Mouse (Mus musculus): Measurements from ENCODE around the gene Cabp4. TPM values are rescaled to one million over a fixed set of nuclear protein-coding genes. Genes with fewer than 3 reads are reported as not detected.

Gene Cabp4
- polyA plus RNA-seq, 1 experiment from 2014 or later, result 0.22 TPM

DNA sequence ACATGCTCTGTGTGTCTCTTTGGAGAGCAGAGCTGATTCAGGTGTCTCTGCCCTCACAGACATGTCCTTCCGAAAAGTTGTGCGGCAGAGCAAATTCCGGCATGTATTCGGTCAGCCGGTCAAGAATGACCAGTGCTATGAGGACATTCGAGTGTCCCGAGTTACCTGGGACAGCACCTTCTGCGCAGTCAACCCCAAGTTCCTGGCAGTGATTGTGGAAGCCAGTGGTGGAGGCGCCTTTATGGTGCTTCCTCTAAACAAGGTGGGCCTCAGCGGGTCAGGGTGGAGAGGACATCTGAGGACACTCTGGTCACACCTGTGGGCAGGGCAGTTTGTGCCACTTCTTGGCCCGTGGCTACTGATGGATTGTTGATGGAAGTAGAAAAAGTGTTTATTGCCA is 5.5 kb upstream of the Cabp4 start:
- ATAC-seq, result no peak
- no peaks in the 10 kb centered on the region for H3K27me3 ChIP-seq (replicated peaks; ENCODE audit: control insufficient read depth, insufficient read depth, low read length)
- H3K4me2 ChIP-seq (ENCODE audit: low read length), result peak overlapping the region; percentile 96
- peak overlapping the region; percentile 88 for H3K4me3 ChIP-seq (replicated peaks; ENCODE audit: low read length)
- peaks cover 6% of the 10 kb centered on the region; the same call in 1 of the 2 replicates for H3K36me3 ChIP-seq (ENCODE audit: control insufficient read depth, insufficient read depth)
- peaks cover 22% of the 10 kb centered on the region for H3K4me1 ChIP-seq (replicated peaks; ENCODE audit: control insufficient read depth, insufficient read depth, low read length)
- 89% methylated on average over 11 of the region's 11 CpGs for WGBS
- peak overlapping the region; percentile 91 for H3K9ac ChIP-seq (replicated peaks; ENCODE audit: low read depth, low read length)
- no peak overlapping the region; the same call in 1 of the 2 replicates for H3K27ac ChIP-seq (ENCODE audit: low read length)
- H3K9me3 ChIP-seq (ENCODE audit: control insufficient read depth, low read length), result no peaks in the 10 kb centered on the region

DNA sequence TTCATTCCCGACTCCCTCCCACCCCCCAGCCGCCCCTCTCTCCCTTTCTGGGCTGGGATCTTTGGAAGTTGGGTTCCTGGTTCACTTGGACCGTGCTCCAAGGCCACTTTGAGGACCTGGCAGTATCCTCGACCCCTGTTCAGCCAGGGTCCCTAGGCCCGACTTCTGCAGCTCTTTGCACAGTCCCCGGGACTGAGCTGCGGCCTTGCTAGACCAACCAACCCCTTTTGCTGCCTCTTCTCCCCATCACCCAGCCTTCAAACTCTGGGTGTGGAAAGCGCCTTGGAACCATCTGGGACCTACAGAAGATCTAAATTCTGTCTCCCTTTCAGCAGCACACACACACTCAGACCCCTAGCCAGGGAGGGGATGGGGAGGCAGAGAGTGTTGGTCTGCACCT is 5.0 kb upstream of the Cabp4 start:
- peaks cover 6% of the 10 kb centered on the region; the same call in 1 of the 2 replicates for H3K36me3 ChIP-seq (ENCODE audit: control insufficient read depth, insufficient read depth)
- peak; percentile 18 for ATAC-seq
- no peaks in the 10 kb centered on the region for H3K27me3 ChIP-seq (replicated peaks; ENCODE audit: control insufficient read depth, insufficient read depth, low read length)
- WGBS, result 2% methylated on average over 8 of the region's 8 CpGs
- peak overlapping the region; percentile 63 for H3K27ac ChIP-seq (ENCODE audit: low read length)
- H3K4me2 ChIP-seq (ENCODE audit: low read length), result peak overlapping the region; percentile 96
- H3K9me3 ChIP-seq (ENCODE audit: control insufficient read depth, low read length), result no peaks in the 10 kb centered on the region
- H3K9ac ChIP-seq (replicated peaks; ENCODE audit: low read depth, low read length), result peak overlapping the region; percentile 91
- H3K4me3 ChIP-seq (replicated peaks; ENCODE audit: low read length), result peak overlapping the region; percentile 88
- peaks cover 22% of the 10 kb centered on the region for H3K4me1 ChIP-seq (replicated peaks; ENCODE audit: control insufficient read depth, insufficient read depth, low read length)

- peak within 1 kb of the TSS; percentile 63 for H3K27ac ChIP-seq (ENCODE audit: low read length)
- peak within 1 kb of the TSS; percentile 91 for H3K9ac ChIP-seq (replicated peaks; ENCODE audit: low read depth, low read length)
- no peaks in the 10 kb centered on the region for H3K27me3 ChIP-seq (replicated peaks; ENCODE audit: control insufficient read depth, insufficient read depth, low read length)
- H3K4me2 ChIP-seq (ENCODE audit: low read length), result peak within 1 kb of the TSS; percentile 96
- H3K4me1 ChIP-seq (replicated peaks; ENCODE audit: control insufficient read depth, insufficient read depth, low read length), result peaks cover 22% of the 10 kb centered on the region
- under 1% methylated on average over 31 of the region's 33 CpGs for WGBS
- H3K9me3 ChIP-seq (ENCODE audit: control insufficient read depth, low read length), result no peaks in the 10 kb centered on the region
- peak within 1 kb of the TSS; percentile 88 for H3K4me3 ChIP-seq (replicated peaks; ENCODE audit: low read length)
- H3K36me3 ChIP-seq (ENCODE audit: control insufficient read depth, insufficient read depth), result peaks cover 6% of the 10 kb centered on the region; the same call in 1 of the 2 replicates
- peak; percentile 95 for ATAC-seq
These were observed 4.6 kb upstream of the Cabp4 start, which contains the start of gene Coro1b for GRCm38 (mm10) chr19:4148491-4148806. Coro1b (plus strand) TSS chr19:4148619.

- WGBS, result 38% methylated on average over 9 of the region's 9 CpGs
These were observed 4.1 kb upstream of the Cabp4 start for GRCm38 (mm10) chr19:4147782-4148490.

DNA sequence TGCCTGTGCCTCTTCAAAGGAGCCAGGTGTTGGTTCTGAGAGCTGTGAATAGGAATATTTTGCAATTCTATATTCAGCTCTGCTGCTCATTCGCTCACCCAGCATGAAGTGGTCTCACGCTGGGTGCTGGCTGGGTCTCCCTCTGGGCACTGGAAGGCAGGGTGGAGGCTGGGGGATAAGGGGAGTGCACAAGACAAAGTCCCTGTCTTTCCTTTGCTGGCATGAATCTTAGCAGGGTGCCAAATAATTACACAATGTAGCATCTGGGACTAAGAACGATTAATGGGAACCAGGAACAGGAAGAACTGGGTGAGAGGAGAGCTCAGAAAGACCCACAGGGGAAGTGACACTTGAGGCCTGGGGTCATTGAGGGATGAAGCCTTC is 3.2 kb upstream of the Cabp4 start:
- 35% methylated on average over 3 of the region's 3 CpGs for WGBS
- no peak for ATAC-seq
- H3K9ac ChIP-seq (replicated peaks; ENCODE audit: low read depth, low read length), result no peak overlapping the region
- peaks cover 6% of the 10 kb centered on the region; the same call in 1 of the 2 replicates for H3K36me3 ChIP-seq (ENCODE audit: control insufficient read depth, insufficient read depth)
- H3K9me3 ChIP-seq (ENCODE audit: control insufficient read depth, low read length), result no peaks in the 10 kb centered on the region
- H3K27ac ChIP-seq (ENCODE audit: low read length), result no peak overlapping the region
- no peaks in the 10 kb centered on the region for H3K27me3 ChIP-seq (replicated peaks; ENCODE audit: control insufficient read depth, insufficient read depth, low read length)
- no peak overlapping the region for H3K4me3 ChIP-seq (replicated peaks; ENCODE audit: low read length)
- no peak overlapping the region for H3K4me2 ChIP-seq (ENCODE audit: low read length)
- peaks cover 22% of the 10 kb centered on the region for H3K4me1 ChIP-seq (replicated peaks; ENCODE audit: control insufficient read depth, insufficient read depth, low read length)

More at GRCm38 (mm10) chr19:4147782-4148490, 4.1 kb upstream of the Cabp4 start:
- peak; percentile 5 for ATAC-seq
- H3K36me3 ChIP-seq (ENCODE audit: control insufficient read depth, insufficient read depth), result peaks cover 6% of the 10 kb centered on the region; the same call in 1 of the 2 replicates
- peaks cover 22% of the 10 kb centered on the region for H3K4me1 ChIP-seq (replicated peaks; ENCODE audit: control insufficient read depth, insufficient read depth, low read length)
- peak overlapping the region; percentile 91 for H3K9ac ChIP-seq (replicated peaks; ENCODE audit: low read depth, low read length)
- no peaks in the 10 kb centered on the region for H3K27me3 ChIP-seq (replicated peaks; ENCODE audit: control insufficient read depth, insufficient read depth, low read length)
- no peaks in the 10 kb centered on the region for H3K9me3 ChIP-seq (ENCODE audit: control insufficient read depth, low read length)
- H3K4me2 ChIP-seq (ENCODE audit: low read length), result peak overlapping the region; percentile 96
- H3K27ac ChIP-seq (ENCODE audit: low read length), result peak overlapping the region; percentile 28; the same call in 1 of the 2 replicates
- H3K4me3 ChIP-seq (replicated peaks; ENCODE audit: low read length), result peak overlapping the region; percentile 88

DNA sequence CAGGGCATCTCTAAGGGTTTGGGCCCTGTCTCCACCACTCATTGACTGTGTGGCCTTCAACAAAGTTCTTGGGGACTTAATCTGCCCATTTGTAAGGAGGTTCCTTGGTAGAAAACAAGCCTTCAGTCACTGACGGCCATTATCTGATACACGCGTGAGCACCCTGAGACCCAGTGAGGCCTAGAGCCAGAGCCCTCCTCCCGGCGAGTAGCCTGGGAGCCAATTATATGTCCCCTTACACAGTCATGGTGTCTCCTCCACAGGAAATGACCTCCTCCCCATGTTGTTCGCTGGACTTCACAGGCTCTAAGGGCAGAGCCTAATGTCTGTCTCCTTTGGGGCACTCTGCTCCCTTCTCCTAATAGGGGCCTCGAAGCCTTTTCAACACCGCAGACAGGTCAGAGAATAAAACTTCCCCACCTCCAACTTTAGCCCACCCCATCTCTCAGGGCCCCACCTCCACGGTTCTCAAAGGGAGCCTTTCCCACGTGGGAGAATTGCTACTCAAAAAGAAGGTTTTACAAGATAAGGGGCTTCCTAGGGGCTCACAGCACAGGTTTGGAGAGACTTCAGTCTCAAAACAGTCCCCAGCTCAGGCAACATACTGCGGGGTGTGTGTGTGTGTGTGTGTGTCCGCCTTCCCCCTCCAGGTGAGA is 2.7 kb upstream of the Cabp4 start:
- WGBS, result 68% methylated on average over 12 of the region's 12 CpGs
- peaks cover 22% of the 10 kb centered on the region for H3K4me1 ChIP-seq (replicated peaks; ENCODE audit: control insufficient read depth, insufficient read depth, low read length)
- H3K9me3 ChIP-seq (ENCODE audit: control insufficient read depth, low read length), result no peaks in the 10 kb centered on the region
- no peaks in the 10 kb centered on the region for H3K27me3 ChIP-seq (replicated peaks; ENCODE audit: control insufficient read depth, insufficient read depth, low read length)
- no peak overlapping the region for H3K4me3 ChIP-seq (replicated peaks; ENCODE audit: low read length)
- H3K9ac ChIP-seq (replicated peaks; ENCODE audit: low read depth, low read length), result no peak overlapping the region
- ATAC-seq, result no peak
- H3K4me2 ChIP-seq (ENCODE audit: low read length), result no peak overlapping the region
- peaks cover 6% of the 10 kb centered on the region; the same call in 1 of the 2 replicates for H3K36me3 ChIP-seq (ENCODE audit: control insufficient read depth, insufficient read depth)
- no peak overlapping the region for H3K27ac ChIP-seq (ENCODE audit: low read length)

GRCm38 (mm10) chr19:4145936-4146335 is 2.1 kb upstream of the Cabp4 start:
- Histone ChIP-seq H3K4me2 (ENCODE audit: low read length) (no peak overlapping the region), H3K9me3 (ENCODE audit: control insufficient read depth, low read length) (no peaks in the 10 kb centered on the region), H3K27ac (ENCODE audit: low read length) (no peak overlapping the region), H3K36me3 (ENCODE audit: control insufficient read depth, insufficient read depth) (peaks cover 3% of the 10 kb centered on the region; the same call in 1 of the 2 replicates), H3K27me3 (replicated peaks; ENCODE audit: control insufficient read depth, insufficient read depth, low read length) (no peaks in the 10 kb centered on the region), H3K9ac (replicated peaks; ENCODE audit: low read depth, low read length) (no peak overlapping the region), H3K4me3 (replicated peaks; ENCODE audit: low read length) (no peak overlapping the region), H3K4me1 (replicated peaks; ENCODE audit: control insufficient read depth, insufficient read depth, low read length) (peaks cover 22% of the 10 kb centered on the region)
- WGBS, result 85% methylated on average over 5 of the region's 5 CpGs
- ATAC-seq, result no peak

GRCm38 (mm10) chr19:4144550-4145498 is 991 bp upstream of the Cabp4 start:
- WGBS, result 85% methylated on average over 16 of the region's 16 CpGs
- H3K4me3 ChIP-seq (replicated peaks; ENCODE audit: low read length), result no peak overlapping the region
- no peaks in the 10 kb centered on the region for H3K27me3 ChIP-seq (replicated peaks; ENCODE audit: control insufficient read depth, insufficient read depth, low read length)
- H3K9ac ChIP-seq (replicated peaks; ENCODE audit: low read depth, low read length), result no peak overlapping the region
- no peaks in the 10 kb centered on the region for H3K36me3 ChIP-seq (ENCODE audit: control insufficient read depth, insufficient read depth)
- H3K27ac ChIP-seq (ENCODE audit: low read length), result no peak overlapping the region
- ATAC-seq, result no peak
- no peak overlapping the region for H3K4me2 ChIP-seq (ENCODE audit: low read length)
- no peaks in the 10 kb centered on the region for H3K9me3 ChIP-seq (ENCODE audit: control insufficient read depth, low read length)
- H3K4me1 ChIP-seq (replicated peaks; ENCODE audit: control insufficient read depth, insufficient read depth, low read length), result peaks cover 18% of the 10 kb centered on the region
